Mouse (Mus musculus) CH12.LX (cell line): ENCODE data around the gene Hck. TPM values are rescaled to one million over a fixed set of nuclear protein-coding genes. Genes with fewer than 3 reads are reported as not detected.

Experiments used
- DNase-seq: peaks from one replicate; pipeline ENCODE4 v3.0.0-alpha.2; 2013; ENCODE audit errors: extremely low read depth
- H3K27ac ChIP-seq: 2 replicates; pipeline ENCODE4 v1.5.1; 2012; ENCODE audit warnings: low read depth, mild to moderate bottlenecking, control low read depth, moderate library complexity; ENCODE audit not compliant: insufficient read depth
- H3K27me3 ChIP-seq: replicated peaks from 2 replicates; pipeline ENCODE3; 2012; ENCODE audit warnings: inconsistent platforms
- H3K36me3 ChIP-seq, 2 experiments: replicated peaks in 1 of 2; 2 replicates each; pipeline versions ENCODE3 to v1.6.1; 2012; ENCODE audit warnings: inconsistent platforms in 1 of 2, low read length in 1 of 2, mild to moderate bottlenecking in 1 of 2, mixed read lengths in 1 of 2, moderate library complexity in 1 of 2; ENCODE audit not compliant: control insufficient read depth in 1 of 2, insufficient read depth in 1 of 2
- H3K4me1 ChIP-seq, 2 experiments: 2 replicates each; pipeline ENCODE4 v1.6.1; 2012; ENCODE audit warnings: inconsistent platforms in 1 of 2, moderate library complexity in 1 of 2; ENCODE audit not compliant: insufficient read depth in 2 of 2, control insufficient read depth in 1 of 2
- H3K4me2 ChIP-seq: 2 replicates; pipeline ENCODE4 v1.6.1; 2012; ENCODE audit warnings: low read depth, mild to moderate bottlenecking, control low read depth; ENCODE audit not compliant: poor library complexity, insufficient read depth, severe bottlenecking
- H3K4me3 ChIP-seq, 3 experiments: fragments of 150-350 bp in 1 of 3; sonication (generic) in 1 of 3; replicated peaks in 1 of 3; 2 replicates each; pipeline versions ENCODE3 to v1.5.1; 2011 to 2012; ENCODE audit warnings: low read depth in 2 of 3, low read length in 2 of 3, mild to moderate bottlenecking in 2 of 3, moderate library complexity in 2 of 3, control low read depth in 1 of 3, improper control_type of control experiment in 1 of 3, inconsistent platforms in 1 of 3, mixed read lengths in 1 of 3; ENCODE audit not compliant: poor library complexity in 1 of 3
- H3K79me2 ChIP-seq: replicated peaks from 2 replicates; pipeline ENCODE4 v1.6.1; 2012; ENCODE audit warnings: mild to moderate bottlenecking, moderate library complexity; ENCODE audit not compliant: control insufficient read depth, poor library complexity, insufficient read depth, severe bottlenecking; ENCODE audit errors: extremely low read depth
- H3K9ac ChIP-seq: 2 replicates; pipeline ENCODE4 v1.6.1; 2012; ENCODE audit warnings: low read depth, mild to moderate bottlenecking, control low read depth, moderate library complexity; ENCODE audit not compliant: insufficient read depth
- H3K9me3 ChIP-seq: replicated peaks from 2 replicates; pipeline ENCODE3; 2012; ENCODE audit warnings: low read length, inconsistent platforms, mixed read lengths
- BHLHE40 ChIP-seq: IDR thresholded peaks from 2 replicates; pipeline ENCODE4 v1.6.1; 2011; ENCODE audit warnings: mild to moderate bottlenecking, low read depth, low read length, improper control_type of control experiment
- E2F4 ChIP-seq: IDR thresholded peaks from 2 replicates; pipeline ENCODE4 v1.6.1; 2011; ENCODE audit warnings: low read depth, low read length, improper control_type of control experiment; ENCODE audit not compliant: insufficient replicate concordance
- ELF1 ChIP-seq: IDR thresholded peaks from 2 replicates; pipeline ENCODE4 v1.6.1; 2014; ENCODE audit warnings: low read depth, mild to moderate bottlenecking, inconsistent platforms, low read length, improper control_type of control experiment
- EP300 ChIP-seq: IDR thresholded peaks from 2 replicates; pipeline ENCODE4 v1.6.1; 2011; ENCODE audit warnings: low read length, improper control_type of control experiment
- ETS1 ChIP-seq: conservative IDR thresholded peaks from 2 replicates; pipeline ENCODE4 v1.6.1; 2012; ENCODE audit warnings: low read depth, mild to moderate bottlenecking, inconsistent platforms, low read length, improper control_type of control experiment, moderate library complexity
- GABPA ChIP-seq: IDR thresholded peaks from 2 replicates; pipeline ENCODE4 v1.6.1; 2012; ENCODE audit warnings: low read depth, low read length, improper control_type of control experiment, inconsistent platforms; ENCODE audit not compliant: insufficient replicate concordance
- IRF4 ChIP-seq: IDR thresholded peaks from 2 replicates; pipeline ENCODE4 v1.6.1; 2014; ENCODE audit warnings: low read depth, mild to moderate bottlenecking, inconsistent platforms, low read length, improper control_type of control experiment
- JUND ChIP-seq: conservative IDR thresholded peaks from 2 replicates; pipeline ENCODE4 v1.6.1; 2011; ENCODE audit warnings: low read depth, low read length, improper control_type of control experiment
- MEF2A ChIP-seq: IDR thresholded peaks from 2 replicates; pipeline ENCODE4 v1.6.1; 2014; ENCODE audit warnings: low read depth, mild to moderate bottlenecking, inconsistent platforms, low read length, improper control_type of control experiment, borderline replicate concordance
- MXI1 ChIP-seq: IDR thresholded peaks from 2 replicates; pipeline ENCODE4 v1.6.1; 2011; ENCODE audit warnings: mild to moderate bottlenecking, low read depth, low read length, improper control_type of control experiment
- NELFE ChIP-seq: IDR thresholded peaks from 2 replicates; pipeline ENCODE4 v1.6.1; 2011; ENCODE audit warnings: low read depth, low read length, improper control_type of control experiment
- RAD21 ChIP-seq: IDR thresholded peaks from 2 replicates; pipeline ENCODE4 v1.6.1; 2011; ENCODE audit warnings: low read depth, mild to moderate bottlenecking, low read length, improper control_type of control experiment, moderate library complexity
- SMC3 ChIP-seq: IDR thresholded peaks from 2 replicates; pipeline ENCODE4 v1.6.1; 2011; ENCODE audit warnings: low read depth, low read length, improper control_type of control experiment
- TBP ChIP-seq: conservative IDR thresholded peaks from 2 replicates; pipeline ENCODE4 v1.6.1; 2011; ENCODE audit warnings: low read depth, low read length, improper control_type of control experiment
- TCF12 ChIP-seq: IDR thresholded peaks from 2 replicates; pipeline ENCODE4 v1.6.1; 2014; ENCODE audit warnings: low read depth, mild to moderate bottlenecking, inconsistent platforms, low read length, improper control_type of control experiment
- UBTF ChIP-seq: IDR thresholded peaks from 2 replicates; pipeline ENCODE4 v1.6.1; 2012; ENCODE audit warnings: low read depth, mild to moderate bottlenecking, inconsistent platforms, low read length, improper control_type of control experiment, moderate library complexity
- USF2 ChIP-seq: conservative IDR thresholded peaks from 2 replicates; pipeline ENCODE4 v1.6.1; 2011; ENCODE audit warnings: low read depth, low read length, improper control_type of control experiment
- ZC3H11A ChIP-seq: IDR thresholded peaks from 2 replicates; pipeline ENCODE4 v1.6.1; 2012; ENCODE audit warnings: low read depth, mild to moderate bottlenecking, inconsistent platforms, low read length, improper control_type of control experiment
- ZKSCAN1 ChIP-seq: IDR thresholded peaks from 2 replicates; pipeline ENCODE4 v1.6.1; 2012; ENCODE audit warnings: low read depth, inconsistent platforms, low read length, improper control_type of control experiment, borderline replicate concordance
- ZMIZ1 ChIP-seq: IDR thresholded peaks from 2 replicates; pipeline ENCODE4 v1.6.1; 2012; ENCODE audit warnings: low read depth, mild to moderate bottlenecking, inconsistent platforms, low read length, improper control_type of control experiment
- ZNF384 ChIP-seq: IDR thresholded peaks from 2 replicates; pipeline ENCODE4 v1.6.1; 2012; ENCODE audit warnings: low read depth, low read length, improper control_type of control experiment, inconsistent platforms
- dilution Hi-C: fragments of 300-500 bp; cut with MboI; formaldehyde crosslinking; loops from 2 replicates; pipeline ENCODE4 v1.14.3; 2020; ENCODE audit warnings: low sequenced_read_pairs; ENCODE audit not compliant: extremely low pct_unique_long_range_greater_than_20kb, extremely low pct_ligation_motif_present
- in situ Hi-C: fragments of 300-500 bp; cut with MboI; formaldehyde crosslinking; loops from 3 replicates; pipeline ENCODE4 v1.14.3; 2019; ENCODE audit warnings: low sequenced_read_pairs, low pct_ligation_motif_present, low pct_unique_long_range_greater_than_20kb, mixed read lengths
- polyA plus RNA-seq: library from polyadenylated mRNA; unstranded; fragments of >175 nt; gene quantifications from 2 replicates; pipeline ENCODE4 v1.2.1, GENCODE M21; 2012; ENCODE audit warnings: low read depth; ENCODE audit not compliant: insufficient read length
- total RNA-seq, 2 experiments: library from RNA; depleted of rRNA; stranded (reverse); fragments of 300-350 nt in 1 of 2; fragments of >200 nt in 1 of 2; gene quantifications; 2 replicates each; pipeline ENCODE4 v1.2.3; 2012 to 2014

Hck gene
- total and polyA plus RNA-seq, 3 experiments: 0.08 to 0.68 (median 0.63) TPM

- peaks cover 2 to 54% of the 10 kb centered on the region in 2 experiments for H3K36me3 ChIP-seq
- DNase-seq: no peak
- no peak for TF ChIP-seq TBP
- TF ChIP-seq ETS1: no peak
- TF ChIP-seq SMC3: no peak
- no peak for TF ChIP-seq MEF2A
- TF ChIP-seq ELF1: no peak
- no peak for TF ChIP-seq GABPA
- TF ChIP-seq ZMIZ1: no peak
- H3K4me3 ChIP-seq: no peak overlapping the region
- peaks cover 43% of the 10 kb centered on the region for H3K79me2 ChIP-seq
- H3K27ac ChIP-seq: no peak overlapping the region
- peaks cover 10 to 56% of the 10 kb centered on the region in 2 experiments for H3K4me1 ChIP-seq
- no peak overlapping the region for H3K9ac ChIP-seq
- H3K9me3 ChIP-seq: no peaks in the 10 kb centered on the region
- dilution Hi-C loops: no loop called here
- in situ Hi-C loops: no loop called here
- H3K27me3 ChIP-seq: no peaks in the 10 kb centered on the region
- no peak overlapping the region for H3K4me2 ChIP-seq
Measured at GRCm38 (mm10) chr2:153171966-153172365, 63.7 kb downstream of the Hck start.

GRCm38 (mm10) chr2:153175995-153176570 is 67.8 kb downstream of the Hck start:
- H3K27me3 ChIP-seq: no peaks in the 10 kb centered on the region
- peaks cover 24 to 67% of the 10 kb centered on the region in 2 experiments for H3K36me3 ChIP-seq
- no peaks in the 10 kb centered on the region for H3K9me3 ChIP-seq
- dilution Hi-C loops (no loop called here), in situ Hi-C loops (no loop called here)
- TF ChIP-seq SMC3 (no peak), MXI1 (no peak), JUND (no peak), RAD21 (no peak), BHLHE40 (no peak), ELF1 (no peak), ZNF384 (no peak), ZC3H11A (no peak), TCF12 (no peak), UBTF (no peak), E2F4 (no peak), USF2 (no peak), NELFE (no peak), GABPA (no peak), EP300 (no peak), ZKSCAN1 (no peak), IRF4 (no peak)
- no peak overlapping the region for H3K4me3 ChIP-seq
- H3K27ac ChIP-seq: no peak overlapping the region
- no peak overlapping the region for H3K9ac ChIP-seq
- peaks cover 34% of the 10 kb centered on the region for H3K79me2 ChIP-seq
- no peak for DNase-seq
- peaks cover 7 to 27% of the 10 kb centered on the region in 2 experiments for H3K4me1 ChIP-seq
- no peak overlapping the region for H3K4me2 ChIP-seq
